ENCODE assay signal across 10 mouse cellular contexts in the genomic region with DNA sequence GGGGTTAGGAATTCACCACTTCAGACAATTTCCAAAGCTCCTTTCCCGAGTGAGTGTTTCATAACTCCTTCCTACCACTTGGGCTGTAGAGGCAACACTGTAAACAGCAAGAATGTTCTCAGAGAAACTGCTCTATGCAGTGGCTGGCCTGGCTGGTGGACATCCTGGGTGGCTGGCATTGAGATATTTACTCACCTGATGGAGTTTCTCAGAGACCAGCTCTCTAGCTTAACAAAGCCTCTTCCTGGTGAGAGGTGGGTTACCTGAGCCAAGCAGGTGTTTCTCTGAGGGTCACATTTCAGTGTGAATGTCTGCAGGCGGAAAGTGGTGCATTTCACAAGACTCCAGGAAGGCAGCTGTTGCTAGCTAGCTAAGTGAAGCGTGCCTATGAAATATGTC.
DNase-seq lines count a peak whose midpoint lies in the region; ATAC-seq and TF ChIP-seq lines count a peak whose summit lies in the region.
"Had no signal": no experiment of that assay in that cellular context is flagged by ENCODE, and none has a peak within 500 bp of the region (broad histone marks: within the 10 kb centered on the region; RNA-seq: fewer than 3 reads in every experiment).

No protein-coding gene starts in this region.

- TF ChIP-seq CTCF in hindbrain, postnatal 0 days (IDR thresholded peaks at IDR 0.05; ENCODE audit: low read depth): no peak; the same call in 1 of the 2 replicates

- no peak for DNase-seq in kidney, postnatal 25 days
- no peak for DNase-seq in embryonic facial prominence, embryonic 10.5 days (ENCODE audit: low spot score)
- DNase-seq in hindbrain, postnatal 0 days (ENCODE audit: low spot score): peak; percentile 54
- no peak for DNase-seq in ovary, postnatal 14 days (ENCODE audit: low spot score)
- no peak for DNase-seq in urinary bladder, postnatal 25 days (ENCODE audit: low spot score)
- DNase-seq in left cerebral cortex, postnatal 25 days (ENCODE audit: low spot score in 2 of 2): no peak
- DNase-seq: adrenal gland, postnatal 36 days; gastrocnemius, postnatal 36 days had no signal

- no peaks in the 10 kb centered on the region for H3K36me3 ChIP-seq in kidney, embryonic 14.5 days (ENCODE audit: control insufficient read depth, insufficient read depth, low read length)
- no peaks in the 10 kb centered on the region for H3K36me3 ChIP-seq in embryonic facial prominence, embryonic 10.5 days (replicated peaks)
- H3K36me3 ChIP-seq in hindbrain, postnatal 0 days (ENCODE audit: insufficient read depth, low read length): no peaks in the 10 kb centered on the region
- H3K36me3 ChIP-seq in midbrain, embryonic 16.5 days (ENCODE audit: control insufficient read depth, insufficient read depth, low read length): no peaks in the 10 kb centered on the region

- H3K4me3 ChIP-seq in kidney, embryonic 14.5 days (ENCODE audit: low read length): no peak overlapping the region
- H3K4me3 ChIP-seq in embryonic facial prominence, embryonic 10.5 days: peak overlapping the region; percentile 55
- H3K4me3 ChIP-seq in hindbrain, postnatal 0 days (ENCODE audit: low read length): peak overlapping the region; percentile 53
- peak overlapping the region; percentile 51 for H3K4me3 ChIP-seq in midbrain, embryonic 16.5 days (ENCODE audit: low read depth, low read length)

- no peak overlapping the region for H3K9ac ChIP-seq in kidney, embryonic 14.5 days (ENCODE audit: low read depth, low read length)
- H3K9ac ChIP-seq in hindbrain, postnatal 0 days (replicated peaks; ENCODE audit: low read length): peak overlapping the region; percentile 77
- H3K9ac ChIP-seq in midbrain, embryonic 16.5 days (ENCODE audit: low read depth, low read length): peak overlapping the region; percentile 56

- 69% methylated on average over 3 of the region's 3 CpGs for WGBS in kidney, embryonic 14.5 days
- 62% methylated on average over 3 of the region's 3 CpGs for WGBS in embryonic facial prominence, embryonic 10.5 days
- WGBS in hindbrain, postnatal 0 days: 23% methylated on average over 3 of the region's 3 CpGs
- 40% methylated on average over 3 of the region's 3 CpGs for WGBS in midbrain, embryonic 16.5 days

- no peak for ATAC-seq in kidney, embryonic 14.5 days (ENCODE audit: low FRiP score, low TSS enrichment)
- no peak for ATAC-seq in hindbrain, postnatal 0 days
- ATAC-seq in midbrain, embryonic 16.5 days: no peak

- intact Hi-C loops in left cerebral cortex, postnatal 25 days (cut with DNase I): no loop called here

- H3K9me3 ChIP-seq in kidney, embryonic 14.5 days (ENCODE audit: control insufficient read depth, low read length): no peaks in the 10 kb centered on the region
- no peaks in the 10 kb centered on the region for H3K9me3 ChIP-seq in embryonic facial prominence, embryonic 10.5 days
- H3K9me3 ChIP-seq in hindbrain, postnatal 0 days (ENCODE audit: low read length): no peaks in the 10 kb centered on the region
- H3K9me3 ChIP-seq in midbrain, embryonic 16.5 days (replicated peaks; ENCODE audit: control insufficient read depth, low read length, poor library complexity, severe bottlenecking): no peaks in the 10 kb centered on the region

- no peak overlapping the region for H3K27ac ChIP-seq in kidney, embryonic 14.5 days (ENCODE audit: low read depth, low read length)
- H3K27ac ChIP-seq in embryonic facial prominence, embryonic 10.5 days (replicated peaks): 0 out of 2 replicates have a peak overlapping the region, but pooled peaks have one; percentile 35
- H3K27ac ChIP-seq in hindbrain, postnatal 0 days: peak overlapping the region; percentile 97
- peak overlapping the region; percentile 70 for H3K27ac ChIP-seq in midbrain, embryonic 16.5 days (ENCODE audit: low read length)

- no peaks in the 10 kb centered on the region for H3K27me3 ChIP-seq in kidney, embryonic 14.5 days (ENCODE audit: control insufficient read depth, insufficient read depth, low read length)
- peaks cover 7% of the 10 kb centered on the region; the same call in 1 of the 2 replicates for H3K27me3 ChIP-seq in embryonic facial prominence, embryonic 10.5 days (replicated peaks; ENCODE audit: low read depth, poor library complexity, severe bottlenecking)
- H3K27me3 ChIP-seq in hindbrain, postnatal 0 days (ENCODE audit: insufficient read depth, low read length): no peaks in the 10 kb centered on the region
- H3K27me3 ChIP-seq in midbrain, embryonic 16.5 days (ENCODE audit: control insufficient read depth, insufficient read depth, low read depth, low read length): no peaks in the 10 kb centered on the region

- peaks cover 19% of the 10 kb centered on the region for H3K4me1 ChIP-seq in kidney, embryonic 14.5 days (ENCODE audit: control insufficient read depth, insufficient read depth, low read length)
- peaks cover 56% of the 10 kb centered on the region for H3K4me1 ChIP-seq in embryonic facial prominence, embryonic 10.5 days
- H3K4me1 ChIP-seq in hindbrain, postnatal 0 days (ENCODE audit: insufficient read depth, low read length): peaks cover 21% of the 10 kb centered on the region
- H3K4me1 ChIP-seq in midbrain, embryonic 16.5 days (ENCODE audit: control insufficient read depth, insufficient read depth, low read length): peaks cover 36% of the 10 kb centered on the region

- 0 out of 2 replicates have a peak overlapping the region, but pooled peaks have one; percentile 47 for H3K4me2 ChIP-seq in kidney, embryonic 14.5 days (replicated peaks; ENCODE audit: low read depth, low read length)
- H3K4me2 ChIP-seq in hindbrain, postnatal 0 days (ENCODE audit: low read depth, low read length): peak overlapping the region; percentile 71
- peak overlapping the region; percentile 60 for H3K4me2 ChIP-seq in midbrain, embryonic 16.5 days (ENCODE audit: low read length)
